Mouse (Mus musculus) kidney, adult 2 months (tissue): ENCODE data around the gene Dop1b. TPM values are rescaled to one million over a fixed set of nuclear protein-coding genes. Genes with fewer than 3 reads are reported as not detected.

Experiments
- DNase-seq: peaks from one replicate; pipeline ENCODE4 v3.0.0; 2021
- H3K27ac ChIP-seq: fragments of 200-500 bp; 2 replicates; pipeline ENCODE4 v1.5.1; 2012; ENCODE audit warnings: low read depth, low read length, control low read depth, inconsistent platforms; ENCODE audit not compliant: insufficient read depth
- H3K27me3 ChIP-seq: fragments of 200-500 bp; replicated peaks from 2 replicates; pipeline ENCODE4 v1.6.1; 2012; ENCODE audit warnings: mild to moderate bottlenecking, moderate library complexity, low read length, inconsistent platforms; ENCODE audit not compliant: control insufficient read depth, insufficient read depth
- H3K36me3 ChIP-seq: fragments of 200-500 bp; 2 replicates; pipeline ENCODE4 v1.6.1; 2012; ENCODE audit warnings: mild to moderate bottlenecking, moderate library complexity, low read length, inconsistent platforms; ENCODE audit not compliant: control insufficient read depth, insufficient read depth
- H3K4me1 ChIP-seq: fragments of 200-500 bp; 2 replicates; pipeline ENCODE4 v1.6.1; 2011; ENCODE audit warnings: low read length; ENCODE audit not compliant: control insufficient read depth, insufficient read depth
- H3K4me3 ChIP-seq: fragments of 200-500 bp; 2 replicates; pipeline ENCODE4 v1.5.1; 2011; ENCODE audit warnings: mild to moderate bottlenecking, low read depth, low read length, control low read depth; ENCODE audit not compliant: insufficient read depth
- CTCF ChIP-seq: fragments of 200-500 bp; conservative IDR thresholded peaks from 2 replicates; pipeline ENCODE4 v1.5.1; 2011; ENCODE audit warnings: low read depth, mild to moderate bottlenecking, control low read depth, low read length, moderate library complexity, mixed read lengths; ENCODE audit not compliant: insufficient read depth, insufficient read length
- POLR2A ChIP-seq: fragments of 200-500 bp; IDR thresholded peaks from one replicate; pipeline ENCODE4 v1.6.1; 2011; ENCODE audit warnings: low read depth, low read length, control low read depth
- WGBS: fragments of 180-500 bp; shearing (Covaris S2); methylation state at CpG from one replicate; pipeline ENCODE4 v1.1.7; 2018; 5-methylcytosine and 5-hydroxymethylcytosine counted together
- polyA plus RNA-seq: library from polyadenylated mRNA; depleted of rRNA; stranded (reverse); fragments of >200 nt; gene quantifications from 2 replicates; pipeline ENCODE4 v1.2.3, GENCODE M21; 2012

The Dop1b gene
- polyA plus RNA-seq, 1 experiment = 23.8 TPM

- DNase-seq = no peak
- no peaks in the 10 kb centered on the region for H3K27me3 ChIP-seq
- no peaks in the 10 kb centered on the region for H3K36me3 ChIP-seq
- no peak for TF ChIP-seq CTCF
- TF ChIP-seq POLR2A = no peak
- no peak overlapping the region for H3K4me3 ChIP-seq
- WGBS = 80% methylated on average over 5 of the region's 5 CpGs
- no peak overlapping the region for H3K27ac ChIP-seq
- H3K4me1 ChIP-seq = no peaks in the 10 kb centered on the region
Measured at GRCm38 (mm10) chr16:93756622-93757021, 44.9 kb downstream of the Dop1b start.

- WGBS = 83% methylated on average over 6 of the region's 6 CpGs
- Histone ChIP-seq H3K27ac (no peak overlapping the region), H3K36me3 (no peaks in the 10 kb centered on the region; the same call in 1 of the 2 replicates), H3K27me3 (no peaks in the 10 kb centered on the region), H3K4me3 (no peak overlapping the region), H3K4me1 (no peaks in the 10 kb centered on the region)
- TF ChIP-seq POLR2A (no peak), CTCF (no peak)
- DNase-seq = no peak
Measured at GRCm38 (mm10) chr16:93763378-93763777, 51.7 kb downstream of the Dop1b start.

- DNase-seq = no peak
- Histone ChIP-seq H3K36me3 (no peaks in the 10 kb centered on the region; the same call in 1 of the 2 replicates), H3K4me1 (no peaks in the 10 kb centered on the region), H3K27me3 (no peaks in the 10 kb centered on the region), H3K27ac (no peak overlapping the region), H3K4me3 (no peak overlapping the region)
- TF ChIP-seq CTCF (no peak), POLR2A (no peak)
- 72% methylated on average over 4 of the region's 4 CpGs for WGBS
Measured at GRCm38 (mm10) chr16:93764597-93764996, 52.9 kb downstream of the Dop1b start.

- WGBS = 55% methylated on average over 4 of the region's 4 CpGs
- peak; percentile 80 for TF ChIP-seq CTCF
- TF ChIP-seq POLR2A = no peak
- Histone ChIP-seq H3K36me3 (no peaks in the 10 kb centered on the region; the same call in 1 of the 2 replicates), H3K27me3 (no peaks in the 10 kb centered on the region), H3K27ac (no peak overlapping the region), H3K4me1 (no peaks in the 10 kb centered on the region), H3K4me3 (no peak overlapping the region)
- DNase-seq = peak; percentile 49
Measured at GRCm38 (mm10) chr16:93766956-93767355, 55.3 kb downstream of the Dop1b start.

- TF ChIP-seq CTCF = no peak
- no peak for TF ChIP-seq POLR2A
- H3K36me3 ChIP-seq = no peaks in the 10 kb centered on the region; the same call in 1 of the 2 replicates
- WGBS = 71% methylated on average over 6 of the region's 6 CpGs
- no peak for DNase-seq
- no peak overlapping the region for H3K4me3 ChIP-seq
- no peaks in the 10 kb centered on the region for H3K4me1 ChIP-seq
- no peaks in the 10 kb centered on the region for H3K27me3 ChIP-seq
- H3K27ac ChIP-seq = no peak overlapping the region
Measured at GRCm38 (mm10) chr16:93767548-93767947, 55.8 kb downstream of the Dop1b start.

- Histone ChIP-seq H3K27me3 (no peaks in the 10 kb centered on the region), H3K36me3 (no peaks in the 10 kb centered on the region), H3K4me1 (no peaks in the 10 kb centered on the region), H3K27ac (peak overlapping the region; percentile 39; the same call in 1 of the 2 replicates), H3K4me3 (peak overlapping the region; percentile 30)
- no peak for TF ChIP-seq POLR2A
- no peak for TF ChIP-seq CTCF
- 44% methylated on average over 15 of the region's 15 CpGs for WGBS
- DNase-seq = peak; percentile 72
Measured at GRCm38 (mm10) chr16:93769621-93770020, 57.9 kb downstream of the Dop1b start.

GRCm38 (mm10) chr16:93770271-93770926, 58.7 kb downstream of the Dop1b start:
- no peaks in the 10 kb centered on the region for H3K4me1 ChIP-seq
- H3K27ac ChIP-seq = peak overlapping the region; percentile 39; the same call in 1 of the 2 replicates
- H3K27me3 ChIP-seq = no peaks in the 10 kb centered on the region
- 53% methylated on average over 32 of the region's 32 CpGs for WGBS
- DNase-seq = peak; percentile 77
- peak overlapping the region; percentile 30 for H3K4me3 ChIP-seq
- H3K36me3 ChIP-seq = no peaks in the 10 kb centered on the region
- TF ChIP-seq POLR2A (no peak), CTCF (no peak)
